Mouse (Mus musculus): ENCODE data around the gene Vmn2r57. TPM values are rescaled to one million over a fixed set of nuclear protein-coding genes. Genes with fewer than 3 reads are reported as not detected.

Vmn2r57 gene
- not detected for total RNA-seq (2023)

DNA sequence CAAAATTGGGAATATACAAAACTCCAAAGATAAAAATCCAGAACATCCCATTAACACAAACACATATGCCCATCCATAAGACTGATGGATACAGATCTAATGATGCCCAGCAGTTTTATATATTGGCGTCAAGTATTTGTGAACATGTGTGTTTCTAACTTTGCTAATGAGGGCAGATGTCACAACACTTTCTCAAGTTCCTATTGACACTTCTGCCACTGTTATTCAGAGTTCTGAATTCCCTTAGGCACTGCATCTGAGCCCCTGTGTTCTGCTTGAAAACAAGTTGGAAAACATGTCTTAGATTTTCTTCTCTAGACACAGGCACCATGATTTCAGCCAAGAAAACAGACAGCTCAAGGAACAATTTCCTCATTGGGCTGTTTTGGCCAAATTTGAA is at the start of gene Vmn2r57:
Gene Vmn2r57 (minus strand): TSS at position 101 of the 400 bp plus-strand sequence.

DNA sequence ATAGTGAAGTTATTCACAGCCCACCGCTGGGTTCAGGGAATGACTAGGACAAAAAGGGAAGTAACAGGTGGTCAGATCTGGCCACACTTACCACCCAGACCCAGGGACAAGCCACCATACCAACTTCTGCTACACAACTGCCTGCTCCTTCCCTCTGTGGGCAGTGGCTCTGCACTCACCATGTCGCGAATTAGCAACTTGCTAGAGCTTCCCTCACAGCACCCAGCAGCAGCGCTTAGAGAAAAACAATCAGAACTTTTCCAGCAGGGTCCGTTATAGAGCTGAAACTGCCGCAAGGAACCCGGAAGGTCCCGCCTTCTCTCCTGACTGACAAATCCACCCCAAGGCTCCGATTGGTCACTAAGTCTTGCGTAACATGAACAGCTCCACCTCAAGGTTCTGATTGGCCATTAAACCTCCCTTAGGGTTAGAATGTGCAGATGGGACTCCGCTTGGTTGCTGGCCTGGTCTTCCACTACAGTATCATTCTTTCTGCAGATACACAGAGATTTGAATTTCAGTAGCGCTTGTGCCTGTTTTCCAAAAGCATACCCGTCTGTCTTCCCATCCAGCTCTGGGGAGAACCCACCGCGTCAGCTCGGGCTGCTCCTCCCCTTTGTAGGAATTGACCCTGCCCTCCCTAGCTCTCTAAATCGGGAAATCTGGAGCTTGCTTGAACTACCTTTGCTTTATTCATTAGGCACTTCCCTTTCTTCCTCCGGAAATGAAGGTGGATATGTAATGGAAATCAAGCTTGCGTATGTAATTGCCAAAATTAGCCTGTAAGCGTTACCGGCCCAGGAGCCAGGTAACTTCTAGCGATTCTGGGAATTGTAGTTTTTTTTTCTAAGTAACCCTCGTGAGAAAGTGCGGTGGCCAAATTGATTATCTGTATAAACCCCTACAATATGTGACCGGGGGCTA is 55.2 kb downstream of the Vmn2r57 start, which contains the start of gene AI987944:
Gene AI987944 (minus strand): TSS at position 332 of the 924 bp plus-strand sequence.

Other genes starting within 250 kb of the Vmn2r57 start
- gene AI987944, start 55.3 kb downstream of the Vmn2r57 start, total RNA-seq (2023): 10 to 100 TPM in 1 of 2 experiments, 1 to 10 TPM in 1; 8.0 to 11.2 TPM
- under 1 TPM; 0.12 to 0.16 TPM for gene Gm20449, start 50.7 kb upstream of the Vmn2r57 start, total RNA-seq (2023)
- gene AW146154, start 51.2 kb upstream of the Vmn2r57 start, total RNA-seq (2023): 1 to 10 TPM; 5.0 to 5.3 TPM
- gene Gm6871, start 125.0 kb upstream of the Vmn2r57 start, total RNA-seq (2023): not detected
- gene 2610021A01Rik, start 150.5 kb upstream of the Vmn2r57 start, total RNA-seq (2023): 10 to 100 TPM; 10.4 to 14.9 TPM
- gene Zfp788, start 184.5 kb upstream of the Vmn2r57 start, total RNA-seq (2023): 1 to 10 TPM; 6.8 to 9.5 TPM

Measured in monocyte, adult 59 days (primary cell).